Mouse (Mus musculus) hindbrain, embryonic 13.5 days (tissue): Measurements from ENCODE around the gene Castor1. TPM values are rescaled to one million over a fixed set of nuclear protein-coding genes. Genes with fewer than 3 reads are reported as not detected.
A peak's percentile ranks its signal among the peaks of the same experiment; 100 is the strongest.
"Not testable (repeated sequence)": the region's sequence is repeated elsewhere in the genome, so short reads cannot be mapped to it uniquely, and the experiment has no call there.

Experiments
- ATAC-seq: fragments of 200-750 bp; cut with Nextera tagmentation; 2 replicates; pipeline ENCODE4 v1.8.0; 2017; ENCODE audit warnings: moderate TSS enrichment; ENCODE audit not compliant: low FRiP score
- H3K27ac ChIP-seq: fragments of 300-500 bp; sonication (generic); 2 replicates; pipeline ENCODE4 v1.5.1; 2015; ENCODE audit warnings: inconsistent platforms, mild to moderate bottlenecking, moderate library complexity
- H3K27me3 ChIP-seq: fragments of 300-500 bp; sonication (generic); 2 replicates; pipeline ENCODE4 v1.6.1; 2015; ENCODE audit warnings: mild to moderate bottlenecking, inconsistent platforms
- H3K36me3 ChIP-seq: fragments of 300-500 bp; sonication (generic); 2 replicates; pipeline ENCODE4 v1.6.1; 2015; ENCODE audit warnings: mild to moderate bottlenecking, inconsistent platforms
- H3K4me1 ChIP-seq: fragments of 300-500 bp; sonication (generic); replicated peaks from 2 replicates; pipeline ENCODE4 v1.6.1; 2015; ENCODE audit warnings: inconsistent platforms
- H3K4me2 ChIP-seq: fragments of 300-500 bp; sonication (generic); 2 replicates; pipeline ENCODE4 v1.6.1; 2015; ENCODE audit warnings: inconsistent platforms, mild to moderate bottlenecking, moderate library complexity
- H3K4me3 ChIP-seq: fragments of 300-500 bp; sonication (generic); 2 replicates; pipeline ENCODE4 v1.5.1; 2015; ENCODE audit warnings: mild to moderate bottlenecking, inconsistent platforms
- H3K9ac ChIP-seq: fragments of 300-500 bp; sonication (generic); 2 replicates; pipeline ENCODE4 v1.6.1; 2015; ENCODE audit warnings: mild to moderate bottlenecking, inconsistent platforms
- H3K9me3 ChIP-seq: fragments of 300-500 bp; sonication (generic); 2 replicates; pipeline ENCODE4 v1.6.1; 2016; ENCODE audit warnings: inconsistent platforms
- WGBS: fragments of 180-500 bp; shearing (Covaris S2); methylation state at CpG from one replicate; pipeline ENCODE4 v1.1.7; 2015; 5-methylcytosine and 5-hydroxymethylcytosine counted together
- polyA plus RNA-seq: library from polyadenylated mRNA; unstranded; fragments of >200 nt; fragmentation: Nextera tagmentation; extraction: Ambion mirVana; gene quantifications from 2 replicates; pipeline ENCODE4 v1.2.1, GENCODE M21; 2015

Gene Castor1
- 2.2 and 2.3 TPM in 2 replicates for polyA plus RNA-seq

DNA sequence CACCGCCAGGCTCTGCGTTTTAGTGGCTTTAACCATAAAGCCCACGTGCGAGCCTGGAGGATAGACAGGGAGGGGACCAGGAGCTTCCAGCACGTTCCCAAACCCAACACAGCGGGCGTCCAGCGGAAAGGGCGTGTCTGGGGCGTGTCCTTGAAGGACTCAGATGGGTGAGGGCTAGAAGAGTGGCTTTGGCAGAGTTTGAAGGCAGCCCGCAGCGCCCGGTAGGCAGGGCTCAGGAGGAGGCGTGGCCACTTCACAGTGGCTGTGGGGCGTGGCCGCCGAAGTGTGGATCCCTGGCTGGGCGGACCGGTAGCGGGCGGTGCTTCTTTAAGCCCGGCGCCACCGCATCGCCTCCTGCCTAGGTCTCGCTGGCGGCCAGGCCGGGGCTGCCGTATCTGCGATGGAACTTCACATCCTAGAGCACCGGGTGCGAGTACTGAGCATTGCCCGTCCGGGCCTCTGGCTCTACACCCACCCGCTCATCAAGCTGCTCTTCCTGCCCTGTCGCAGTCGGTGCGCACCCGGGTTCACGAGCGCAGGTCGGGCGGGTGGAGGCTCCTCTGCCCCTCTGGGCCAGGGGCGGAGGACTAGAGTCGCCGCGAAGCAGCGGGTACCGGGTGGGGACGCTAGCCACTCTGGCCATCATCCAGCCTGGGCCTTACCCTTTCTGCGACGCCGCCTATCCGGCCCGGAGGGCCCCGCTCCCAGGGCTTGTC lies at the start of gene Castor1:
TSS of gene Castor1 (plus strand) at position 312 of the 716 bp plus-strand sequence.
- Histone ChIP-seq H3K4me2 (peak within 1 kb of the TSS; percentile 73), H3K4me3 (peak within 1 kb of the TSS; percentile 43), H3K27me3 (peaks cover 42% of the 10 kb centered on the region), H3K4me1 (peaks cover 11% of the 10 kb centered on the region), H3K9me3 (no peaks in the 10 kb centered on the region), H3K9ac (peak within 1 kb of the TSS; percentile 69), H3K27ac (no peak within 1 kb of the TSS), H3K36me3 (peaks cover 29% of the 10 kb centered on the region)
- 2% methylated on average over 56 of the region's 56 CpGs for WGBS
- ATAC-seq: peak; percentile 59

DNA sequence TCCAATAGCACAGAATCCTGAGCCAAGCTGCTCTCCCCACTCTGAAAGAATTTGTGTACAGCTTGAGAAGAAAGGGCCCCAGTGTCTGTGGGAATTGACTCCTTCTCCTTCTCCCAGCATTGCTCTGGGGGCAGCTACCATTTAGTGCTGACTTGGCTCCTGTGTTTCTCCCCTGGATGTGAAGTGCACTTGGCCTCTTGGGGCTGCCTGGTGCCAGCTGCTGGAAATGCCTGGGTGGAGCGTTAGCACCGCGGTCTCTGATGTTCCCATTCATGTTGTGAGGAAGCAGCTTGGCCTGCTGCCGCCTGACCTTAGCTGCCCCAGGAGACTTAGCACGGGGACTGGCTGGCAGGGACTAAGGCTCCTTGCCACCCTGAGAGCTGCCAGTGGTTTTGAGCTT lies 43.4 kb upstream of the Castor1 start:
- Histone ChIP-seq H3K36me3 (peaks cover 100% of the 10 kb centered on the region), H3K9me3 (no peaks in the 10 kb centered on the region), H3K4me3 (no peak overlapping the region), H3K27me3 (no peaks in the 10 kb centered on the region), H3K4me2 (no peak overlapping the region), H3K4me1 (no peaks in the 10 kb centered on the region), H3K27ac (peak overlapping the region; percentile 23; the same call in 1 of the 2 replicates), H3K9ac (no peak overlapping the region)
- WGBS: 81% methylated on average over 5 of the region's 5 CpGs
- ATAC-seq: 0 out of 2 replicates have a peak, but pooled peaks have one; percentile 49

DNA sequence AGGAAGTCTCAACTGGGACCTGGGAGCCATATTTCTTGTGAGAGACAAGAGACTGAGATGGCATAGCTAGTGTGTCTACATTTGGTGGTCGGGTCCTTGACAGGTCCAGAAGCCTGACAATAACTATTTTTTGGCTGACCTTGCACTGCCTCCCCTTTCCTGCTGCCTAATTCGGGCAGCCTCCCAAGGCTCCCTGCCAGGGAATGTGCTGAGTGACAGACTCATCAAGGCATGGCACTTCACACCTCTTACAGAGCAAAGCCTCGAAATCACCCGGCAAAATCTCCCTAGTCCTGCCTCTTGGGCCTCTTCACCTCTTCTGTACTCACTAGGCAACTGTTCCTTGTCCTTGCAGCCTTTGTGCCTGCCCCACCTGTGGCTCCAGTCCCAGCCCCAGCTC lies 40.3 kb upstream of the Castor1 start:
- Histone ChIP-seq H3K27me3 (no peaks in the 10 kb centered on the region), H3K4me1 (no peaks in the 10 kb centered on the region), H3K27ac (no peak overlapping the region), H3K4me2 (no peak overlapping the region), H3K9ac (no peak overlapping the region), H3K4me3 (no peak overlapping the region), H3K9me3 (no peaks in the 10 kb centered on the region), H3K36me3 (peaks cover 98% of the 10 kb centered on the region)
- 91% methylated on average over 4 of the region's 4 CpGs for WGBS
- no peak for ATAC-seq

DNA sequence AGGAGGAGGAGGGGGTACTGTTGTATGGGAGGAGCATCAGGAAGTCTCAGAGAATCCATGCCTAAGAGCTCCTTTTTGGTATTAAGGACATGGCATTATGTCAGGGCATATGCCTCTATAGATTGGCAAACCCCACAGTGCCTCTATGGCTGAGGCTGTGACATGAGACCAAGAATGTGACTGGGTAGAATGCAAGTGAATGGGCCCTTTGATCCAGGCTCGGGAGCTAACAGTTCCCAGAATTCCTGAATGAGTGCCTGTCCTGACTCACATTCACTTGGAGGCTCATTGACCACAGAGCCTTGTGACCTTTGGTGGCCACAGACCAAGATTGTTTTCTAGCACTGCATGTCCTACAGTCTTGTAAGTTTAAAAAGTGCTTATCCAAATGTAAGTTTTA lies 36.0 kb upstream of the Castor1 start:
- Histone ChIP-seq H3K27me3 (no peaks in the 10 kb centered on the region), H3K4me1 (peaks cover 3% of the 10 kb centered on the region; the same call in 1 of the 2 replicates), H3K4me2 (no peak overlapping the region), H3K9me3 (no peaks in the 10 kb centered on the region), H3K36me3 (peaks cover 65% of the 10 kb centered on the region), H3K27ac (no peak overlapping the region), H3K9ac (no peak overlapping the region), H3K4me3 (no peak overlapping the region)
- ATAC-seq: no peak
- WGBS: 11% methylated on average over 1 of the region's 1 CpGs

DNA sequence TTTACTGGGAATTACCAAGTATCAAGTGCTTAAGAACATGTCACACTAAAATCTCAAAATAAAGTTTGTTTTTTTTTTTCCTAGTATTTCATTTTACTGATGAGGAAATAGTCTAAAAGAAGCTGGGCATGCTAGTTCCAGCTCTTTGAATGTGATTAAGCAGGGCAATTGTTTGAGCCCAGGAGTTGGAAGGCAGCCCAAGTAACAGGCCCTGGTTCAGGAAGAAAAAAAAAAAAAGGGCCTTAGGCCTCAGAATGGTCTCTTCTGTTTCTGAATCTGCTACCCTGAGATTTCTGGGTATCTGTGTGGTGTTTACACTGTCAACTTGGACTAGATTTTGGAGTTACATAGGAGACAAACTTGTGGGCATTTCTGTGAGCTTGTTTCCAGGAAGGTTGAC lies 34.5 kb upstream of the Castor1 start:
- no peaks in the 10 kb centered on the region for H3K27me3 ChIP-seq
- no peak for ATAC-seq

DNA sequence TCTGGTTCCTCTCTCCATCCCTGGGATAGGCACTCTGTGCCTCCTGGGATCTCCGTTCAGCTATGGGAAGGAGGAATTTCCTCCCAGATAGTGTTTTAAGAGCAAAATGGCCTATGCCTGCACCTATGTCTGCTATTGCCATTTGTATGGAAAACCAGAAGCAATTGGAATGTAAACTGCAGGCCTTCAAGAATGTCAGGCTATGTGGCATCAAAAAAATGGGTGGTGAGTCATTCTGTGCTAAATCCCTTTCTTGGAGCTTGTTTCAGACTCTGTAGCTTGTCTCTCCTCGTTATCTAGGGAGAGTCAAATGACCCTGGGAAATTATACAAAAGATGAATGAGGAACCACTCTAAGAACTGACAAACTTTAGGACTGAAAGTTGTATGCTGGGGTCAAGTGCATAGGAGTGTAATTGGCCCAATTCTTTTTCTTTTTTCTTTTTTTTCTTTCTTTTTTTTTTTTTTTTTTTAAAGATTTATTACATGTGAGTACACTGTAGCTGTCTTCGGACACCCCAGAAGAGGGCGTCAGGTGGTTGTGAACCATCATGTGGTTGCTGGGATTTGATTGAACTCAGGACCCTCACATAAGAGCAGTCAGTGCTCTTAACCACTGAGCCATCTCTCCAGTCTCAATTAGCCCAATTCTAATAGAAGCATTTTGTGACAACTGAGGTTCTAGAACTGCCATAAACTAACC lies 33.6 kb upstream of the Castor1 start:
- no peaks in the 10 kb centered on the region for H3K9me3 ChIP-seq
- H3K27ac ChIP-seq: 0 out of 2 replicates have a peak overlapping the region, but pooled peaks have one; percentile 19
- peaks cover 18% of the 10 kb centered on the region for H3K4me1 ChIP-seq
- H3K9ac ChIP-seq: no peak overlapping the region
- H3K4me3 ChIP-seq: no peak overlapping the region
- 70% methylated on average over 4 of the region's 4 CpGs for WGBS
- H3K27me3 ChIP-seq: no peaks in the 10 kb centered on the region
- H3K36me3 ChIP-seq: peaks cover 42% of the 10 kb centered on the region
- ATAC-seq: no peak
- no peak overlapping the region for H3K4me2 ChIP-seq

More for the DNA sequence above, 34.5 kb upstream of the Castor1 start:
- Histone ChIP-seq H3K4me1 (peaks cover 17% of the 10 kb centered on the region), H3K36me3 (peaks cover 50% of the 10 kb centered on the region), H3K9me3 (no peaks in the 10 kb centered on the region), H3K27ac (peak overlapping the region; percentile 60; the same call in 1 of the 2 replicates), H3K4me3 (no peak overlapping the region), H3K4me2 (no peak overlapping the region), H3K9ac (no peak overlapping the region)

DNA sequence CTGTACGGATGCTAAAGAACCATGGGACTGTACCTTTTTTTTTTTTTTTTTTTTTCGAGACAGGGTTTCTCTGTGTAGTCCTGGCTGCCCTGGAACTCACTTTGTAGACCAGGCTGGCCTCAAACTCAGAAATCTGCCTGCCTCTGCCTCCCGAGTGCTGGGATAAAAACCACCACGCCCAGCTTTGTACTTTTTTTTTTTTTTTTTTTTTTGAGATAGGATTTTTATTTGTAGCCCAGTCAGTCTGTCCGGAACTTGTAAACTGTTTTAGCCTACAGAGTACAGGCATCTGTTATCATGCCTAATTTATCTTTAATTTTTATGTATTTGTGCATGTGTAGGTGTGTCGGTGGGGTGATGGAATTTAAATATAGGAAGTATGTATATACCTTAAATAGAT lies 32.5 kb upstream of the Castor1 start:
- H3K4me1 ChIP-seq: peaks cover 23% of the 10 kb centered on the region
- H3K9ac ChIP-seq, ATAC-seq, H3K27ac ChIP-seq, H3K9me3 ChIP-seq, H3K27me3 ChIP-seq, H3K4me3 ChIP-seq, H3K4me2 ChIP-seq: not testable (repeated sequence)
- WGBS: 92% methylated on average over 6 of the region's 6 CpGs
- H3K36me3 ChIP-seq: peaks cover 31% of the 10 kb centered on the region

DNA sequence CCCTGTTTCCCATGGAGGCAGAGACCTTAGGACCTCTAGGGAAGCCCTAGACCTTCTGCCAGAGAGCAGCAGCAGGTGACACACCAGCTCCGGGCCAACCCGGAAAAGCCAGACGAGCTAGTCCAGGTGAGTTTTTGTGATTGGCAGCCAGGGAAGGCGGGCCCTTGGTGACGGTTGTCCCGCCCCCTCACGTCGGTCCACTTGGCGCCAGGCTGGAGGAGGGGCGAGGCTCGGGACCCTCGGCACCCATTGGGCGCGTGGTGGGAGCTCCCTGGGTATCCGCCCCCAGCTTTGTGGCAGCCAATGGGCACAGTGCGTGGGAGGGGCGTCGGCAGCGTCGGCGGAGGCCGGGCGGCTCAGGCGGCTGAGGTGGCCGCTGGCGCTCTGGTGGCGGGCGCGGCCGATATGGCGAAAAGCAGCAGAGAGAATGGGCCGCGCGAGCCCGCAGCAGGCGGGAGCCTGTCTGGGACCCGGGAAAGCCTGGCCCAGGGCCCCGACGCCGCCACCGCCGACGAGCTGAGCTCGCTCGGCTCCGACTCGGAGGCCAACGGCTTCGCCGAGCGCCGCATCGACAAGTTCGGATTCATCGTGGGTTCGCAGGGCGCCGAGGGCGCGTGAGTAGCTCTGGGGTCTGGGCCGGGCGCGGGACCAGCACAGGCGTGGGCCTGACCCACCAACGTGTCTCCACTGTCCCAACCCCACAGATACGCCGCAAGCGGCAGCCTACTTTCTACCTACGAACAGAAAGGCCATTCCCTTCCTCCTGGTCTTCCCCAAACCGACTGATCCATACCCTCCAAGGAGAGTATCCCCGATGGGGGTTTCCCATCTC lies 31.3 kb upstream of the Castor1 start, which contains the start of gene Tbc1d10a:
TSS of gene Tbc1d10a (plus strand) at position 304 of the 832 bp plus-strand sequence.
- peak; percentile 99 for ATAC-seq
- under 1% methylated on average over 70 of the region's 71 CpGs for WGBS
- H3K27ac ChIP-seq: peak within 1 kb of the TSS; percentile 72

DNA sequence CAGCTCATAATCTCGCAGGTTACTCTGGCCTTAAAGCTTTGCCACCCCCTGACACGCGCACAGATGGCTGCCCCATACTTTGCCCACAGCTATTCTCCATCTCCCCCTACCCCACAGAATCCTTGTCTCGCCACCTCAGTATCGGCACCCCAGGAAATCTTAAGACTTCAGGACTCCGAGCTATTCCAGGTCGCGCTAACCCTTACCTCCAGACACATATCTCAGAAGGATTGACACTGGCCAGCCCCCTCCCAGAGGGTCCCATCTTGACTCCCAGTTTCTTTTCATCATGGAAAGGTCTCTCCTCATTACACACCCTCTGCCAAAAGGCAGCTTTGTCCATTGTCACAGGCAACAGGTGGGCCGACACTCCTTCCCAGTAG lies 30.7 kb upstream of the Castor1 start:
- no peak; the same call in 1 of the 2 replicates for ATAC-seq
- peaks cover 26% of the 10 kb centered on the region for H3K4me1 ChIP-seq

More for the DNA sequence above, 31.3 kb upstream of the Castor1 start, which contains the start of gene Tbc1d10a:
- Histone ChIP-seq H3K4me3 (peak within 1 kb of the TSS; percentile 80), H3K4me1 (peaks cover 23% of the 10 kb centered on the region), H3K36me3 (peaks cover 19% of the 10 kb centered on the region), H3K4me2 (peak within 1 kb of the TSS; percentile 88), H3K9me3 (no peaks in the 10 kb centered on the region), H3K9ac (peak within 1 kb of the TSS; percentile 93), H3K27me3 (no peaks in the 10 kb centered on the region)

DNA sequence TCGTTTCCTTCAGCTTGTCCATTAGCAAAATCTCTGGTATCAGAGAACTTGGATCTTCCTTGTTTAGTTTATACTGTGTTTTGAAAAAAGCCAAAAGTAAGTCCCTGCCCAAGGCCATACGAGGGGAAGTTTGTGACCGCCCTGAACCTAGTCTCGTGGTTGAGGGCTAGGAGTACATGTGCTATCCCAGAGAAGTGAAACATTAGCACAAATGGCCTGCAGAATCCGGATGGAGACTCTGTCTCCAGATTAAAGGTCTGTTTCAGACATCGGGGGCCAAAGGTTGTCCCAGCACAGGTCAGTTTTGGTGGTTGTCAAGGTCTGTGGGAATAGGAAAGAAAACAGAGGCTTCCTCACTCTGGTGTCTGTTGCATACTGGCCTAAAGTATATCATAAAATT lies 28.8 kb upstream of the Castor1 start:
- no peaks in the 10 kb centered on the region for H3K27me3 ChIP-seq
- ATAC-seq: no peak
- 89% methylated on average over 6 of the region's 6 CpGs for WGBS
- H3K4me3 ChIP-seq: no peak overlapping the region
- no peak overlapping the region for H3K9ac ChIP-seq
- peaks cover 33% of the 10 kb centered on the region for H3K4me1 ChIP-seq
- H3K36me3 ChIP-seq: no peaks in the 10 kb centered on the region
- H3K4me2 ChIP-seq: no peak overlapping the region
- no peak overlapping the region for H3K27ac ChIP-seq
- no peaks in the 10 kb centered on the region for H3K9me3 ChIP-seq

More for the DNA sequence above, 30.7 kb upstream of the Castor1 start:
- peak overlapping the region; percentile 72; the same call in 1 of the 2 replicates for H3K27ac ChIP-seq
- no peaks in the 10 kb centered on the region for H3K27me3 ChIP-seq
- peak overlapping the region; percentile 80 for H3K4me3 ChIP-seq
- no peaks in the 10 kb centered on the region for H3K9me3 ChIP-seq
- peaks cover 14% of the 10 kb centered on the region for H3K36me3 ChIP-seq
- 19% methylated on average over 9 of the region's 9 CpGs for WGBS
- peak overlapping the region; percentile 88 for H3K4me2 ChIP-seq
- H3K9ac ChIP-seq: peak overlapping the region; percentile 93

DNA sequence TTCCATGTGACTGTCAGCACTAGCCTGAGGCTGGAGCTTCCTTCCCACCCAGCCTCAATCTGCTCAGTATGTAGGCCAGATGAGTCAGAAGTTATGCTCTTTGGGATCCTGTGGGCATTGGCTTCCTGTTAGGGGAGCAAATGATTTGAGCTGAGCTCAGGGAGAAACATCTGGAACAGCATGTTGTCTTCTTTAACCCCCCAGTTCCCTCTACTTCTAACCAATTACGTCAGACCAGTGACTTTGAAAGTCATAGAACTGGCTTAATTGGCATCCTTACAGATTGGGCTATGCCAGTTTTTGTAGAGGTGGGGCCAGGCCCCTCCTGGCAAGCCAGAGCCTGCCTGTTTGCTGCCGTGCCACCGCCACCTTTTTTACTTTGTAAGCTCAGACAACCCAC lies 27.3 kb upstream of the Castor1 start:
- Histone ChIP-seq H3K4me3 (no peak overlapping the region), H3K27me3 (no peaks in the 10 kb centered on the region), H3K27ac (no peak overlapping the region), H3K9ac (peak overlapping the region; percentile 10; the same call in 1 of the 2 replicates), H3K4me2 (no peak overlapping the region), H3K9me3 (no peaks in the 10 kb centered on the region), H3K36me3 (no peaks in the 10 kb centered on the region), H3K4me1 (peaks cover 33% of the 10 kb centered on the region)
- no peak for ATAC-seq
- 76% methylated on average over 3 of the region's 3 CpGs for WGBS

DNA sequence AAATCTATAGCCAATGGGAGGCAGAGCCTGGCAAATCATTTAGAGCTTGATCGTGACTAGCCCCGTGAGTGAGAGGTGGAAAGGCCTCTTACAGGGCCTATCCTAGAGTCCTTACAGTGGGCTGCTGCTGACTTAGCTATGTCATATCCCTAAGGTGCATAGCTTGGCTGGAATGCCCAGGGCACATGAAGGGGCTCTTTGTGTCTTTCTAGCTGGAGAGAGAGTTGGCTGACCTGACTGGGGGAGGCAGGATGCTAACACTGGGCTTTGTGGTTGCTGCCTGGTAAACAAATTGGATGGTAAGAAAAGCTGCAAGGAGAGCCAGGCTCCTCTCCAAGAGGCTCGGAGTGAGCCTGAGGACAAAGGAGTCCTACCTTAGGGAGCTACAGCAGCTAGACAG lies 25.3 kb upstream of the Castor1 start:
- WGBS: 89% methylated on average over 3 of the region's 3 CpGs
- H3K4me1 ChIP-seq: peaks cover 34% of the 10 kb centered on the region
- H3K27me3 ChIP-seq: no peaks in the 10 kb centered on the region
- H3K36me3 ChIP-seq: no peaks in the 10 kb centered on the region
- no peak overlapping the region for H3K9ac ChIP-seq
- 0 out of 2 replicates have a peak overlapping the region, but pooled peaks have one; percentile 35 for H3K27ac ChIP-seq
- no peak overlapping the region for H3K4me2 ChIP-seq
- no peaks in the 10 kb centered on the region for H3K9me3 ChIP-seq
- no peak for ATAC-seq
- no peak overlapping the region for H3K4me3 ChIP-seq
